Mouse (Mus musculus) central nervous system, embryonic 14 days (tissue): ENCODE data around the gene Serpinb9e. TPM values are rescaled to one million over a fixed set of nuclear protein-coding genes. Genes with fewer than 3 reads are reported as not detected.

Experiments
- polyA plus RNA-seq: library from polyadenylated mRNA; depleted of rRNA; stranded (reverse); fragments of >200 nt; gene quantifications from 2 replicates; pipeline ENCODE4 v1.2.3, GENCODE M21; 2012; rRNA removed

Gene Serpinb9e
- polyA plus RNA-seq, result not detected in 2 replicates

GRCm38 (mm10) chr13:33249312-33249711 is at the start of gene Serpinb9e:
Gene Serpinb9e (plus strand): TSS chr13:33249612.

Other genes with a start within 250 kb of the Serpinb9e start
- gene Serpinb9, start 246.4 kb upstream of the Serpinb9e start, polyA plus RNA-seq, result 1.2 and 1.9 TPM in 2 replicates
- gene Serpinb9b, start 222.2 kb upstream of the Serpinb9e start, polyA plus RNA-seq, result 0.21 and 0.22 TPM in 2 replicates
- 2.6 and 3.7 TPM in 2 replicates for gene Serpinb1b, start 171.0 kb upstream of the Serpinb9e start, polyA plus RNA-seq
- not detected in 2 replicates for gene Serpinb9c, start 89.9 kb upstream of the Serpinb9e start, polyA plus RNA-seq
- gene Serpinb9d, start 56.7 kb upstream of the Serpinb9e start, polyA plus RNA-seq, result not detected in 2 replicates
- not detected in 2 replicates for gene Serpinb9f, start 74.5 kb downstream of the Serpinb9e start, polyA plus RNA-seq
- not detected in 2 replicates for gene Gm11397, start 146.1 kb downstream of the Serpinb9e start, polyA plus RNA-seq
- gene Serpinb9g, start 235.2 kb downstream of the Serpinb9e start, polyA plus RNA-seq, result not detected in 2 replicates